Mouse (Mus musculus) neural tube, embryonic 15.5 days (tissue): ENCODE data around the gene Igsf8. TPM values are rescaled to one million over a fixed set of nuclear protein-coding genes. Genes with fewer than 3 reads are reported as not detected.
"Not testable (repeated sequence)": the region's sequence is repeated elsewhere in the genome, so short reads cannot be mapped to it uniquely, and the experiment has no call there.

Source experiments
- ATAC-seq: fragments of 200-750 bp; cut with Nextera tagmentation; 2 replicates; pipeline ENCODE4 v1.8.0; 2017; ENCODE audit warnings: mild to moderate bottlenecking, moderate TSS enrichment, moderate library complexity; ENCODE audit not compliant: low FRiP score
- H3K27ac ChIP-seq: fragments of 300-500 bp; sonication (generic); replicated peaks from 2 replicates; pipeline ENCODE4 v1.5.1; 2015; ENCODE audit warnings: mild to moderate bottlenecking, inconsistent platforms
- H3K27me3 ChIP-seq: fragments of 300-500 bp; sonication (generic); replicated peaks from 2 replicates; pipeline ENCODE4 v1.6.1; 2015; ENCODE audit warnings: inconsistent platforms
- H3K36me3 ChIP-seq: fragments of 300-500 bp; sonication (generic); 2 replicates; pipeline ENCODE4 v1.6.1; 2015; ENCODE audit warnings: inconsistent platforms
- H3K4me1 ChIP-seq: fragments of 300-500 bp; sonication (generic); 2 replicates; pipeline ENCODE4 v1.6.1; 2015; ENCODE audit warnings: inconsistent platforms
- H3K4me2 ChIP-seq: fragments of 300-500 bp; sonication (generic); 2 replicates; pipeline ENCODE4 v1.6.1; 2015; ENCODE audit warnings: inconsistent platforms, mild to moderate bottlenecking, moderate library complexity
- H3K4me3 ChIP-seq: fragments of 300-500 bp; sonication (generic); replicated peaks from 2 replicates; pipeline ENCODE4 v1.5.1; 2015; ENCODE audit warnings: mild to moderate bottlenecking, inconsistent platforms
- H3K9ac ChIP-seq: fragments of 300-500 bp; sonication (generic); replicated peaks from 2 replicates; pipeline ENCODE4 v1.6.1; 2015; ENCODE audit warnings: mild to moderate bottlenecking, inconsistent platforms
- H3K9me3 ChIP-seq: fragments of 300-500 bp; sonication (generic); replicated peaks from 2 replicates; pipeline ENCODE4 v1.6.1; 2016; ENCODE audit warnings: inconsistent platforms
- WGBS: fragments of 180-500 bp; shearing (Covaris S2); methylation state at CpG from one replicate; pipeline ENCODE4 v1.1.7; 2015; ENCODE audit warnings: mixed read lengths; 5-methylcytosine and 5-hydroxymethylcytosine counted together
- polyA plus RNA-seq: library from polyadenylated mRNA; unstranded; fragments of >200 nt; fragmentation: Nextera tagmentation; extraction: Ambion mirVana; gene quantifications from 2 replicates; pipeline ENCODE4 v1.2.1, GENCODE M21; 2015

Gene Igsf8
- polyA plus RNA-seq, 1 experiment from 2014 or later, result 71.3 TPM

GRCm38 (mm10) chr1:172240945-172241708, 20.3 kb upstream of the Igsf8 start:
- Histone ChIP-seq H3K4me1 (peaks cover 8% of the 10 kb centered on the region; the same call in 1 of the 2 replicates), H3K4me2 (no peak overlapping the region), H3K9me3 (no peaks in the 10 kb centered on the region), H3K27ac (no peak overlapping the region), H3K27me3 (peaks cover 3% of the 10 kb centered on the region; the same call in 1 of the 2 replicates), H3K9ac (no peak overlapping the region), H3K4me3 (no peak overlapping the region), H3K36me3 (no peaks in the 10 kb centered on the region)
- no peak for ATAC-seq
- WGBS, result 12% methylated on average over 6 of the region's 6 CpGs

GRCm38 (mm10) chr1:172242401-172242800, 19.0 kb upstream of the Igsf8 start:
- H3K9me3 ChIP-seq, result no peaks in the 10 kb centered on the region
- H3K4me1 ChIP-seq, result peaks cover 10% of the 10 kb centered on the region
- no peak for ATAC-seq
- H3K4me2 ChIP-seq, result no peak overlapping the region
- no peak overlapping the region for H3K9ac ChIP-seq
- peaks cover 3% of the 10 kb centered on the region; the same call in 1 of the 2 replicates for H3K27me3 ChIP-seq
- H3K4me3 ChIP-seq, result no peak overlapping the region
- 20% methylated on average over 2 of the region's 2 CpGs for WGBS
- no peaks in the 10 kb centered on the region for H3K36me3 ChIP-seq
- H3K27ac ChIP-seq, result no peak overlapping the region

GRCm38 (mm10) chr1:172243547-172244205, 17.8 kb upstream of the Igsf8 start:
- Histone ChIP-seq H3K9me3 (no peaks in the 10 kb centered on the region), H3K4me2 (peak overlapping the region; percentile 25), H3K9ac (no peak overlapping the region), H3K27ac (no peak overlapping the region), H3K4me1 (peaks cover 10% of the 10 kb centered on the region), H3K27me3 (peaks cover 3% of the 10 kb centered on the region; the same call in 1 of the 2 replicates), H3K36me3 (no peaks in the 10 kb centered on the region), H3K4me3 (no peak overlapping the region)
- ATAC-seq, result no peak
- WGBS, result 37% methylated on average over 16 of the region's 16 CpGs

GRCm38 (mm10) chr1:172244645-172245044, 16.8 kb upstream of the Igsf8 start:
- H3K27ac ChIP-seq, H3K9ac ChIP-seq, H3K27me3 ChIP-seq, H3K9me3 ChIP-seq, ATAC-seq, H3K4me3 ChIP-seq, H3K36me3 ChIP-seq: not testable (repeated sequence)
- peaks cover 10% of the 10 kb centered on the region for H3K4me1 ChIP-seq
- H3K4me2 ChIP-seq, result peak overlapping the region; percentile 25
- 55% methylated on average over 23 of the region's 23 CpGs for WGBS

- ATAC-seq, result no peak
- WGBS, result 68% methylated on average over 4 of the region's 4 CpGs
Measured at GRCm38 (mm10) chr1:172247216-172247615, 14.2 kb upstream of the Igsf8 start.

GRCm38 (mm10) chr1:172247679-172248078, 13.8 kb upstream of the Igsf8 start:
- H3K4me1 ChIP-seq, result peaks cover 8% of the 10 kb centered on the region; the same call in 1 of the 2 replicates
- WGBS, result 53% methylated on average over 2 of the region's 2 CpGs
- H3K36me3 ChIP-seq, result no peaks in the 10 kb centered on the region
- H3K27ac ChIP-seq, result no peak overlapping the region
- no peaks in the 10 kb centered on the region for H3K9me3 ChIP-seq
- no peak overlapping the region for H3K4me3 ChIP-seq
- peaks cover 3% of the 10 kb centered on the region; the same call in 1 of the 2 replicates for H3K27me3 ChIP-seq
- no peak overlapping the region for H3K4me2 ChIP-seq
- H3K9ac ChIP-seq, result no peak overlapping the region
- ATAC-seq, result no peak

More at GRCm38 (mm10) chr1:172247216-172247615, 14.2 kb upstream of the Igsf8 start:
- H3K27ac ChIP-seq, result no peak overlapping the region
- H3K4me1 ChIP-seq, result peaks cover 8% of the 10 kb centered on the region; the same call in 1 of the 2 replicates
- H3K4me2 ChIP-seq, result no peak overlapping the region
- H3K9ac ChIP-seq, result no peak overlapping the region
- H3K4me3 ChIP-seq, result no peak overlapping the region
- no peaks in the 10 kb centered on the region for H3K36me3 ChIP-seq
- H3K27me3 ChIP-seq, result peaks cover 3% of the 10 kb centered on the region; the same call in 1 of the 2 replicates
- no peaks in the 10 kb centered on the region for H3K9me3 ChIP-seq

GRCm38 (mm10) chr1:172258314-172258713, 3.1 kb upstream of the Igsf8 start, which contains the start of gene Atp1a4:
Gene Atp1a4, minus strand, starts transcription at chr1:172258414.
- 91% methylated on average over 6 of the region's 6 CpGs for WGBS
- H3K4me3 ChIP-seq, result no peak within 1 kb of the TSS
- H3K9ac ChIP-seq, result no peak within 1 kb of the TSS
- no peaks in the 10 kb centered on the region for H3K36me3 ChIP-seq
- H3K4me2 ChIP-seq, result no peak within 1 kb of the TSS
- H3K27me3 ChIP-seq, result no peaks in the 10 kb centered on the region
- no peak within 1 kb of the TSS for H3K27ac ChIP-seq
- H3K4me1 ChIP-seq, result 0 out of 2 replicates have a peak, but pooled peaks cover 2% of the 10 kb centered on the region
- no peaks in the 10 kb centered on the region for H3K9me3 ChIP-seq
- no peak for ATAC-seq

GRCm38 (mm10) chr1:172271208-172271607, 9.8 kb downstream of the Igsf8 start:
- peaks cover 5% of the 10 kb centered on the region; the same call in 1 of the 2 replicates for H3K4me1 ChIP-seq
- H3K9me3 ChIP-seq, result no peaks in the 10 kb centered on the region
- ATAC-seq, result peak; percentile 26; the same call in 1 of the 2 replicates
- no peaks in the 10 kb centered on the region for H3K27me3 ChIP-seq
- no peak overlapping the region for H3K9ac ChIP-seq
- H3K36me3 ChIP-seq, result no peaks in the 10 kb centered on the region
- H3K4me2 ChIP-seq, result no peak overlapping the region
- H3K4me3 ChIP-seq, result no peak overlapping the region
- WGBS, result 74% methylated on average over 3 of the region's 3 CpGs
- 0 out of 2 replicates have a peak overlapping the region, but pooled peaks have one; percentile 28 for H3K27ac ChIP-seq

- Histone ChIP-seq H3K27ac (no peak overlapping the region; the same call in 1 of the 2 replicates), H3K4me3 (no peak overlapping the region), H3K9ac (no peak overlapping the region), H3K4me1 (peaks cover 5% of the 10 kb centered on the region; the same call in 1 of the 2 replicates), H3K4me2 (no peak overlapping the region), H3K27me3 (no peaks in the 10 kb centered on the region), H3K9me3 (no peaks in the 10 kb centered on the region), H3K36me3 (no peaks in the 10 kb centered on the region)
- WGBS, result 38% methylated on average over 10 of the region's 10 CpGs
- peak; percentile 79 for ATAC-seq
Measured at GRCm38 (mm10) chr1:172271765-172272164, 10.3 kb downstream of the Igsf8 start.

- Histone ChIP-seq H3K4me1 (peaks cover 5% of the 10 kb centered on the region; the same call in 1 of the 2 replicates), H3K27ac (no peak overlapping the region), H3K4me2 (no peak overlapping the region), H3K27me3 (no peaks in the 10 kb centered on the region), H3K4me3 (no peak overlapping the region), H3K9me3 (no peaks in the 10 kb centered on the region), H3K36me3 (no peaks in the 10 kb centered on the region), H3K9ac (no peak overlapping the region)
- 89% methylated on average over 6 of the region's 6 CpGs for WGBS
- no peak for ATAC-seq
Measured at GRCm38 (mm10) chr1:172273386-172273785, 11.9 kb downstream of the Igsf8 start.

- no peaks in the 10 kb centered on the region for H3K36me3 ChIP-seq
Measured at GRCm38 (mm10) chr1:172274116-172274515, 12.7 kb downstream of the Igsf8 start.

More at GRCm38 (mm10) chr1:172274116-172274515, 12.7 kb downstream of the Igsf8 start:
- Histone ChIP-seq H3K9me3 (no peaks in the 10 kb centered on the region), H3K4me2 (no peak overlapping the region), H3K27ac (no peak overlapping the region), H3K27me3 (no peaks in the 10 kb centered on the region), H3K9ac (no peak overlapping the region), H3K4me1 (peaks cover 5% of the 10 kb centered on the region; the same call in 1 of the 2 replicates), H3K4me3 (no peak overlapping the region)
- no peak for ATAC-seq
- 78% methylated on average over 5 of the region's 5 CpGs for WGBS
